Mouse (Mus musculus) gastrocnemius, adult 8-10 months (tissue): ENCODE measurements around the gene Snrpe. TPM values are rescaled to one million over a fixed set of nuclear protein-coding genes. Genes with fewer than 3 reads are reported as not detected.

Experiments used
- DNase-seq, 2 experiments: peaks; one replicate each; pipeline ENCODE4 v3.0.0; 2022; ENCODE audit warnings: low spot score in 2 of 2
- total RNA-seq, 4 experiments: library from RNA; stranded (reverse); gene quantifications; 2 replicates each; pipeline ENCODE4 v1.2.4; 2022

Gene Snrpe
- 10 to 100 TPM; 38.1 to 53.9 (median 48.6) TPM for total RNA-seq

DNA sequence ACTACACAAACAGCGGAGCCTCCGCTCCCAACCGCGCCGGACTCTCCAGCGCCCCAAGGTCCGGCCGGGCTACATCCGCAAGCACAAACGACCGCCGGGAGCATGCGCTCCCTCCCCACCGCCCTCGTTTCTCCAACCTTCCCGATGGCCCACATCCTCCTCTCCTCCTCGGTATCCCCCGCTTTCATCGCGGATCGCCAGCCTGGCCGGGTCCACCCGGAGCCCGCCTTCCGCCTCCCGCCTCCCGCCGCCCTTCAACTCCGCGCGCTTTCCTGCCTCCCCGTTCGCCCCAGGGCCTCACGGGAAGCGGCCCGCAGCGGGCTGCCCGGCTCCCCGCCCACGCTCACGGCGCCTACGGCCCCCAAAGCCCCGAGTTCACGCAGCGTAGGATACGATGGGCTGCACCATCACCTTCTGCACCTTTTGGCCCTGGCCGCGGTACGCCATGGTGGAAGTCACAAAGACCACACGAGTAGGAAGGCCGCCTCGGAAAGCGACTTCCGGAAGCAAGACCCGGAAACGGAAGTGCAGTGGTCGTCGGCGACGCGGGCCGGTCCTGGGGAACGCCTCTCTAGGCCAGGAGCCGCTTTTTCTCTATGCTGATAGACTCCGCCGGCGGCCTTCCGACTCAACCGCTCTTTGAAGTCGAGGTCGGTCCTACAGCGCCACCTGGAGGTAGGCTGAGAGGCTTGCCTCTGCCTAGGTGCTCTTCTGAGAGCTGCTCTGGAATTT lies at the start of gene Snrpe:
TSS of gene Snrpe (minus strand) at position 521 of the 732 bp plus-strand sequence.
- peak; percentile 82 to 90 for DNase-seq

GRCm38 (mm10) chr1:133658878-133659277 lies 48.8 kb upstream of the Snrpe start:
- no peak for DNase-seq

- DNase-seq: no peak
Measured at GRCm38 (mm10) chr1:133656811-133657210, 46.7 kb upstream of the Snrpe start.

- DNase-seq: no peak
Measured at GRCm38 (mm10) chr1:133653033-133653432, 42.9 kb upstream of the Snrpe start.

DNA sequence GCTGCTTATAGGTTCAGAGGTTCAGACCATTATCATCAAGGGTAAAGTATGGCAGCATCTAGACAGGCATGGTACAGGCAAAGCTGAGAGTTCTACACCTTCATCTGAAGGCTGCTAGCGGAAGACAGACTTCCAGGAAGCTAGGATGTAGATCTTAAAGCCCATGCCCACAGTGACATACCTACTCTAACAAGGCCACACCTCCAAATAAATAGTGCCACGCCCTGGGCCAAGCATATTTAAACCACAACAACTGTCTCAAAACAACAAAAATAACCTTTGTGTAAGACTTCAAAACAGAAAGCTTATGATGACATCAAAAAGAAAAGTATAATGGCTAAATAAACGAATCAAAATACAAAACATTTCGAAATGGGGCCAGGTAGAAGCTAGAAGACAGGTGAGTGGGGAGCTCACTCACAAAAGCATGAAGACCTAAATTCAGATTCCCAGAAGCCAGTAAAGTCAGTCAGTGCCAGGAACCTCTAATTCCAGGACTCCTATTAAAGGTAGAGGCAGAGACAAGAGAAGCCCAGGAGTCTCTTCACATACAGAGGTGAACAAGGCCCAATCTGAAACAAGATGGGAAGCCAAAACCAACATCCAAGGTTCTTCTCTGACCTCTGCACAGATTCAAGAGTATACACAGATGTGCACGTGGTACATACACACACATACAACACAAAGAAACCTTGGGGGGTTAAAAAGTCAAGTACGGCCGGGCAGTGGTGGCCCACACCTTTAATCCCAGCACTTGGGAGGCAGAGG lies 40.4 kb upstream of the Snrpe start:
- no peak for DNase-seq

GRCm38 (mm10) chr1:133645652-133646051 lies 35.6 kb upstream of the Snrpe start:
- DNase-seq: no peak

DNA sequence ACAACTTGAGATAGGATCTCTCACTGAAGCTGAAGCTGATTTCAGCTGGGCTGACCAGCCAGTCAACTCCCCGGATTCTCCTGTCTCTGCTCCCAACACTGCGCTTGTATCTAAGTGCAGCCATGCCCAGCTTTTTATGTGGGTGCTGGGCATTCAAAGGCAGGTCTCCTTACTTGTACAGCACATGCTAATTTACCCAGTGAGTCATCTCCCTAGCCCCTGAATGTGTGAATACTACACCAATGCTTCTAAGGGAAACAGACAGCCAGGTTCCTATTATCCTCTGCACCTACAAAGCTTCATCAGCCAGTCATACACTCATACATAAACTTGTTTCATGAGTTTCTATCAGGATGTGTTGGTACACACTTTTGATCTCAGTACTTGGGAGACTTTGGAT lies 31.1 kb upstream of the Snrpe start:
- no peak for DNase-seq

DNA sequence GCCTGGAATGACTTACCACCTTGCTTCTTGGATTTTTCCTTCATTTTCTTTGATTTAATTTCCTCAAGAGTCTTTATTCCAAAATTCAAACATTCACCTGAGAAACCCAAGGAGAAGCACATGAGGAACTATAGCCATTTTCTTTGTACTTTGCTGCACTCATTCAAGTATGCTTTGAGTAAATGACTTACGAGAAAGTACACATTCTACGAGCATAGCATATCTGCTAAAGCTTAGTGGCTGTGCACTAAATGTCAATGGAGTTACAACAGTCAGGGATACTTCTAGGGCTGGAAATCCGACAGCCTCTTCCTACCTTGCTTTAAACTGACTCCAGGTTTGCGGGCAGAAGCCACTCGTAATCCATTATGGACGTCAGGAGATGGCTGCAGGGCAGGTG lies 28.4 kb upstream of the Snrpe start:
- DNase-seq: no peak

- no peak for DNase-seq
Measured at GRCm38 (mm10) chr1:133632168-133632567, 22.1 kb upstream of the Snrpe start.

GRCm38 (mm10) chr1:133625052-133625451 lies 15.0 kb upstream of the Snrpe start:
- no peak for DNase-seq

DNA sequence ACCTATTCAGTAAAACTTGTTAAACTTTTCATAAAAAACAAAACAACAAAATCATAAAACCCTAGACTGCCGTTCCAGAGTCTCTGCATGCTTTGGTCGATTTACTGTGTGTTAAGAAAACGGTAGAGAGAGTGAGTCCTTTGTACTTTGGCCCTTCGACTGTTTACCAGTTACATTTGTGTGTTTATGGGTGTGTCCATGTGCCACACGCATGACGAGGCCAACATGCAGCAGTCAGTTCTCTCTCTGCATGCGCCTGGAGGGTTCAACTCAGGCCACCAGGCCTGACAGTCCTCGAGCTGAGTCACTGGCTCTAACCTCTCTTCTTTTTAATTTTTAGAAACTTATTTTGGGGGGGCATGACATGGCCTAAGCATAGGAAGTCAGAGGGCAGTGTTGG lies 8.2 kb upstream of the Snrpe start:
- no peak for DNase-seq

- DNase-seq: no peak
Measured at GRCm38 (mm10) chr1:133617908-133618307, 7.8 kb upstream of the Snrpe start.

GRCm38 (mm10) chr1:133613817-133614216 lies 3.7 kb upstream of the Snrpe start:
- no peak for DNase-seq

- no peak for DNase-seq
Measured at GRCm38 (mm10) chr1:133611436-133611835, 1.3 kb upstream of the Snrpe start.

- no peak for DNase-seq
Measured at GRCm38 (mm10) chr1:133610601-133611000, 510 bp upstream of the Snrpe start.

- no peak for DNase-seq
Measured at GRCm38 (mm10) chr1:133603174-133603573, 6.9 kb downstream of the Snrpe start.

DNA sequence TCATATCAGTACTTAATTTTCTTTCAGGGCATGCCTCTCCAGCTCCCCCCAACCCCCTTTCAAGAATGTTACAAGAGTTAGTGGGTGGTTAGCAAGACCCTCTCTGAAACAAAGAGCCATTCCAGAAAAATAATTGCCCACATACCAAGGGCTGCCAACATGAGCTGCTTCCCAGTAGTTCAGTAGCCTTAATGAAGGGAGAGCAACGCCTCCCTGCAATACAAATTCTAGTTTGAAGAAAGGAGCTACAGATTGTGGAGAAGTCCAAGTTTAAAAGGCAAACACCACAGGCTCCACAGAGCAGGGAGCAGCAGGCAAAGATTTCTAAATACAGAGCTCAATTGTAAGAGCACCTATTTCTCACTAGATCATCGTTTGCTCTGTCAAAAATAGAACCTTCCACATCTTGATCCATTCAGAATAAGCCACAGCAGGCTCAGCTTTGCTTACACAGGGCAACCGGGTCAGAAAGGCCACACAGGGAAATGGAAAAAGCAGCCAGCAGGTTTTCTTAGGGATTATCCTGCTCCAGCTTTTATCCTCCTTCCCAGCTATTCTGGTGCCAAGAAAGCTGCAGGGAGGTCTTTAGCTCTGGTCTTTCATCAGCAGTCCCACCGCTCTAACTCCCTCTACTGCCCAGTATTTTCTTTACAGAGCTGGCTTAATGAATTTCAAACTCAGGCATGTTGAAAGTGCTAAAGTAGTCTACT lies 13.6 kb downstream of the Snrpe start:
- DNase-seq: no peak

GRCm38 (mm10) chr1:133585995-133586537 lies 24.0 kb downstream of the Snrpe start:
- no peak for DNase-seq

DNA sequence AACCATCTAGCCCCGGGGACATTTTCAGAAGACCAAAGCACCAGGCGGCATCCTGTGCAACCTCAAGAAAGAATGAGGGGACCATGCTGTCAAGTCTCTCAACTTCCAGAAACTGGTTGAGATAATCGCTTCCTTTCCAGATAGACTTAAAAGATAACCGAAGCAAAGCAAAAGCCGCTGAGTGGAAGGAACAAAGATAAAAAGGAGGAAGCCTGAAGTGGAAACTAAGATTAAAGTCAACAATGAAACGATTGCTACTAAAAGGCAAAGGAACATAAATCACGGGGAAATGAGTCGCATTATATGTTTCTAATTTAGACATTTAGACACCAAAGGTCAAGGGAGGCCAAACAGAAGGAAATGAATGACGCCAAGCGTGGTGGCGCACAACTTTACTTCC lies 38.8 kb downstream of the Snrpe start:
- DNase-seq: no peak
